8 mouse cellular contexts compared by ENCODE assay signal in genomic region chr6:55038671-55039445, GRCm38 (mm10). TPM values are rescaled to one million over a fixed set of nuclear protein-coding genes. Genes with fewer than 3 reads are reported as not detected.
DNase-seq lines count a peak whose midpoint lies in the region; ATAC-seq and TF ChIP-seq lines count a peak whose summit lies in the region.

No protein-coding gene starts in this region.

- no peaks in the 10 kb centered on the region for H3K27me3 ChIP-seq in kidney, embryonic 14.5 days (ENCODE audit: control insufficient read depth, insufficient read depth, low read length)
- H3K27me3 ChIP-seq in MEL (ENCODE audit: control insufficient read depth in 1 of 2, insufficient read depth in 2 of 2, low read length in 2 of 2), result no peaks in the 10 kb centered on the region
- no peaks in the 10 kb centered on the region for H3K27me3 ChIP-seq in hindbrain, embryonic 16.5 days (replicated peaks; ENCODE audit: control insufficient read depth, insufficient read depth, low read length)
- no peaks in the 10 kb centered on the region for H3K27me3 ChIP-seq in stomach, postnatal 0 days (ENCODE audit: control insufficient read depth, insufficient read depth, low read length)

- no peak for TF ChIP-seq RAD21 in MEL (IDR thresholded peaks at IDR 0.05; ENCODE audit: low read depth, low read length)

- H3K4me1 ChIP-seq in kidney, embryonic 14.5 days (ENCODE audit: control insufficient read depth, insufficient read depth, low read length), result 0 out of 2 replicates have a peak, but pooled peaks cover 10% of the 10 kb centered on the region
- peaks cover 2 to 9% of the 10 kb centered on the region in 2 experiments; a peak in 2 of 4 replicates for H3K4me1 ChIP-seq in MEL (ENCODE audit: control insufficient read depth in 1 of 2, insufficient read depth in 2 of 2, low read length in 2 of 2)
- H3K4me1 ChIP-seq in hindbrain, embryonic 16.5 days (ENCODE audit: control insufficient read depth, insufficient read depth, low read depth, low read length), result peaks cover 17% of the 10 kb centered on the region
- no peaks in the 10 kb centered on the region; the same call in 1 of the 2 replicates for H3K4me1 ChIP-seq in stomach, postnatal 0 days (replicated peaks; ENCODE audit: control insufficient read depth, insufficient read depth)

- WGBS in kidney, embryonic 14.5 days, result 5% methylated on average over 12 of the region's 12 CpGs
- WGBS in hindbrain, embryonic 16.5 days, result 2% methylated on average over 12 of the region's 12 CpGs
- WGBS in stomach, postnatal 0 days, result 2% methylated on average over 12 of the region's 12 CpGs

- H3K4me2 ChIP-seq in kidney, embryonic 14.5 days (replicated peaks; ENCODE audit: low read depth, low read length), result peak overlapping the region; percentile 83
- H3K4me2 ChIP-seq in hindbrain, embryonic 16.5 days (ENCODE audit: low read length), result peak overlapping the region; percentile 80
- H3K4me2 ChIP-seq in stomach, postnatal 0 days (replicated peaks; ENCODE audit: low read depth), result peak overlapping the region; percentile 72

- peak overlapping the region; percentile 91 for H3K4me3 ChIP-seq in kidney, embryonic 14.5 days (ENCODE audit: low read length)
- peak overlapping the region; percentile 87 to 95 for H3K4me3 ChIP-seq in MEL (ENCODE audit: control insufficient read depth in 1 of 2, insufficient read depth in 1 of 2, low read depth in 2 of 2, low read length in 2 of 2)
- peak overlapping the region; percentile 64 for H3K4me3 ChIP-seq in hindbrain, embryonic 16.5 days (ENCODE audit: low read length)
- H3K4me3 ChIP-seq in stomach, postnatal 0 days (ENCODE audit: low read depth, low read length), result peak overlapping the region; percentile 91

- TF ChIP-seq POLR2A in MEL (IDR thresholded peaks at IDR 0.05; ENCODE audit: control insufficient read depth in 1 of 2, insufficient read depth in 1 of 2, low read depth in 1 of 2, low read length in 2 of 2, poor library complexity in 1 of 2), result no peak

- H3K79me2 ChIP-seq in MEL (ENCODE audit: control insufficient read depth, insufficient read depth, low read length, poor library complexity), result peaks cover 55% of the 10 kb centered on the region

- H3K9ac ChIP-seq in kidney, embryonic 14.5 days (ENCODE audit: low read depth, low read length), result peak overlapping the region; percentile 95
- peak overlapping the region; percentile 93 for H3K9ac ChIP-seq in MEL (ENCODE audit: control insufficient read depth, low read depth, low read length, poor library complexity, severe bottlenecking)
- peak overlapping the region; percentile 87 for H3K9ac ChIP-seq in hindbrain, embryonic 16.5 days (ENCODE audit: low read depth, low read length)
- H3K9ac ChIP-seq in stomach, postnatal 0 days (ENCODE audit: low read length), result peak overlapping the region; percentile 89

- H3K36me3 ChIP-seq in kidney, embryonic 14.5 days (ENCODE audit: control insufficient read depth, insufficient read depth, low read length), result no peaks in the 10 kb centered on the region
- H3K36me3 ChIP-seq in MEL (ENCODE audit: control insufficient read depth in 1 of 2, insufficient read depth in 2 of 2, low read length in 2 of 2), result peaks cover 5 to 17% of the 10 kb centered on the region in 2 experiments
- no peaks in the 10 kb centered on the region for H3K36me3 ChIP-seq in hindbrain, embryonic 16.5 days (ENCODE audit: control insufficient read depth, insufficient read depth, low read length)
- H3K36me3 ChIP-seq in stomach, postnatal 0 days (ENCODE audit: control insufficient read depth, insufficient read depth, low read length), result no peaks in the 10 kb centered on the region

- no peak for DNase-seq in kidney, adult 9 months
- peak; percentile 75 for DNase-seq in MEL (ENCODE audit: low read depth, low spot score)
- peak; percentile 28 for DNase-seq in embryo, embryonic 9.5 days (ENCODE audit: extremely low spot score)
- DNase-seq in stomach, postnatal 0 days (ENCODE audit: low spot score), result peak; percentile 45
- no peak for DNase-seq in layer of hippocampus, adult 9-11 months

- no peak for TF ChIP-seq CTCF in MEL (IDR thresholded peaks at IDR 0.05 in 2 of 3, conservative IDR thresholded peaks at IDR 0.05 in 1 of 3; ENCODE audit: control insufficient read depth in 1 of 3, insufficient read depth in 1 of 3, low read depth in 2 of 3, low read length in 3 of 3, poor library complexity in 1 of 3, severe bottlenecking in 1 of 3)
- no peak for TF ChIP-seq CTCF in stomach, postnatal 0 days (IDR thresholded peaks at IDR 0.05; ENCODE audit: low read depth)

- peak overlapping the region; percentile 82; the same call in 1 of the 2 replicates for H3K27ac ChIP-seq in kidney, embryonic 14.5 days (ENCODE audit: low read depth, low read length)
- peak overlapping the region; percentile 68 for H3K27ac ChIP-seq in MEL (ENCODE audit: control insufficient read depth, low read depth, low read length)
- peak overlapping the region; percentile 89 for H3K27ac ChIP-seq in hindbrain, embryonic 16.5 days (ENCODE audit: low read depth, low read length)
- peak overlapping the region; percentile 97 for H3K27ac ChIP-seq in stomach, postnatal 0 days (replicated peaks)

- TF ChIP-seq EP300 in MEL (IDR thresholded peaks at IDR 0.05; ENCODE audit: low read depth in 1 of 2, low read length in 2 of 2), result no peak
- no peak for TF ChIP-seq EP300 in stomach, postnatal 0 days (optimal IDR thresholded peaks at IDR 0.05)

- peak; percentile 14; the same call in 1 of the 2 replicates for ATAC-seq in kidney, embryonic 14.5 days (ENCODE audit: low FRiP score, low TSS enrichment)
- ATAC-seq in hindbrain, embryonic 16.5 days, result peak; percentile 15; the same call in 1 of the 2 replicates
- ATAC-seq in megakaryocyte, adult 5-6 weeks (ENCODE audit: poor library complexity, severe bottlenecking), result peak; percentile 8; the same call in 1 of the 2 replicates
- no peak for ATAC-seq in stomach, postnatal 0 days (ENCODE audit: low FRiP score, low TSS enrichment)

- no peaks in the 10 kb centered on the region for H3K9me3 ChIP-seq in kidney, embryonic 14.5 days (ENCODE audit: control insufficient read depth, low read length)
- H3K9me3 ChIP-seq in MEL (replicated peaks; ENCODE audit: insufficient read depth, low read length), result no peaks in the 10 kb centered on the region
- H3K9me3 ChIP-seq in hindbrain, embryonic 16.5 days (ENCODE audit: control insufficient read depth, low read length), result no peaks in the 10 kb centered on the region
- no peaks in the 10 kb centered on the region for H3K9me3 ChIP-seq in stomach, postnatal 0 days (ENCODE audit: control insufficient read depth, low read length)

TF ChIP-seq in MEL, 35 proteins besides CTCF, POLR2A, EP300 and RAD21 (continues in another document):
- TF ChIP-seq ELF1 (IDR thresholded peaks at IDR 0.05; ENCODE audit: low read depth, low read length), result no peak
- no peak for TF ChIP-seq HCFC1 (IDR thresholded peaks at IDR 0.05; ENCODE audit: low read depth, low read length)
- no peak for TF ChIP-seq MAFK (IDR thresholded peaks at IDR 0.05; ENCODE audit: borderline replicate concordance, low read depth, low read length)
- peak; percentile 68 for TF ChIP-seq SIN3A (IDR thresholded peaks at IDR 0.05; ENCODE audit: low read length)
- TF ChIP-seq MXI1 (IDR thresholded peaks at IDR 0.05; ENCODE audit: low read depth, low read length), result no peak; the same call in 1 of the 2 replicates
- no peak for TF ChIP-seq UBTF (IDR thresholded peaks at IDR 0.05; ENCODE audit: borderline replicate concordance, insufficient read depth, low read depth, low read length)
- no peak for TF ChIP-seq POLR2AphosphoS5 (IDR thresholded peaks at IDR 0.05; ENCODE audit: borderline replicate concordance, low read depth, low read length)
- TF ChIP-seq NRF1 (IDR thresholded peaks at IDR 0.05; ENCODE audit: insufficient read depth, low read depth, low read length, poor library complexity, severe bottlenecking), result peak; percentile 58; the same call in 1 of the 2 replicates
- TF ChIP-seq CHD1 (IDR thresholded peaks at IDR 0.05; ENCODE audit: low read depth, low read length), result peak; percentile 79; the same call in 1 of the 2 replicates
- TF ChIP-seq TBP (IDR thresholded peaks at IDR 0.05; ENCODE audit: low read depth, low read length), result 0 out of 2 replicates have a peak, but pooled peaks have one; percentile 5
- TF ChIP-seq USF2 (IDR thresholded peaks at IDR 0.05; ENCODE audit: borderline replicate concordance in 1 of 2, insufficient read depth in 1 of 2, low read depth in 1 of 2, low read length in 2 of 2), result no peak
- TF ChIP-seq GABPA (IDR thresholded peaks at IDR 0.05; ENCODE audit: low read depth, low read length), result no peak
- TF ChIP-seq MAZ (IDR thresholded peaks at IDR 0.05; ENCODE audit: low read depth, low read length), result no peak
- TF ChIP-seq E2F4 (IDR thresholded peaks at IDR 0.05; ENCODE audit: borderline replicate concordance, low read depth, low read length), result no peak
- TF ChIP-seq MEF2A (IDR thresholded peaks at IDR 0.05; ENCODE audit: extremely low read depth, insufficient replicate concordance, low read depth, low read length, poor library complexity, severe bottlenecking), result no peak
- TF ChIP-seq CHD2 (IDR thresholded peaks at IDR 0.05; ENCODE audit: low read length), result no peak
- TF ChIP-seq ZC3H11A (IDR thresholded peaks at IDR 0.05; ENCODE audit: low read depth, low read length), result no peak
- peak; percentile 75 for TF ChIP-seq ZNF384 (IDR thresholded peaks at IDR 0.05; ENCODE audit: low read depth, low read length)
- no peak for TF ChIP-seq NELFE (IDR thresholded peaks at IDR 0.05; ENCODE audit: low read depth, low read length)

RNA-seq across cellular contexts. Expression of gene Gars, which starts 1.1 kb away (rescaled TPM):
- 105 and 153 TPM in 2 replicates for polyA plus RNA-seq in kidney, embryonic 14.5 days (2014; fragmentation: Nextera tagmentation; extraction: Ambion mirVana)
- 171 and 237 TPM in 2 replicates for total RNA-seq in MEL (2012; rRNA removed)
- 100 to 1,000 TPM; 225 to 325 TPM for polyA plus RNA-seq in MEL (2012; ENCODE audit: insufficient read depth in 1 of 2, insufficient read length in 2 of 2, low read depth in 1 of 2, low replicate concordance in 2 of 2, missing spikeins in 1 of 2)
- polyA plus RNA-seq in hindbrain, embryonic 16.5 days (2015; fragmentation: Nextera tagmentation; extraction: Ambion mirVana), result 209 and 213 TPM in 2 replicates
- total RNA-seq in megakaryocyte, adult 5-6 weeks (2015), result 38.2 and 39.9 TPM in 2 replicates
- total RNA-seq in megakaryocyte, adult 5-6 weeks (2017), result 80.8 and 84.3 TPM in 2 replicates
- polyA plus RNA-seq in stomach, postnatal 0 days (2015; fragmentation: Nextera tagmentation; extraction: Ambion mirVana), result 103 TPM in 2 replicates

RNA-seq across cellular contexts. Expression of gene Ggct, which starts 46.1 kb away (rescaled TPM):
- 8.9 and 10.8 TPM in 2 replicates for polyA plus RNA-seq in kidney, embryonic 14.5 days (2014; fragmentation: Nextera tagmentation; extraction: Ambion mirVana)
- total RNA-seq in MEL (2012; rRNA removed), result 19.1 and 23.7 TPM in 2 replicates
- 10 to 100 TPM in 1 of 2 experiments, not detected in 1; 41.6 TPM for polyA plus RNA-seq in MEL (2012; ENCODE audit: insufficient read depth in 1 of 2, insufficient read length in 2 of 2, low read depth in 1 of 2, low replicate concordance in 2 of 2, missing spikeins in 1 of 2)
- polyA plus RNA-seq in hindbrain, embryonic 16.5 days (2015; fragmentation: Nextera tagmentation; extraction: Ambion mirVana), result 14.3 and 20.5 TPM in 2 replicates
- 3.5 and 7.0 TPM in 2 replicates for total RNA-seq in megakaryocyte, adult 5-6 weeks (2015)
- 4.9 and 14.4 TPM in 2 replicates for total RNA-seq in megakaryocyte, adult 5-6 weeks (2017)
- 9.0 and 9.3 TPM in 2 replicates for polyA plus RNA-seq in stomach, postnatal 0 days (2015; fragmentation: Nextera tagmentation; extraction: Ambion mirVana)

Comparison
In these comparisons a context has a peak if more than half of its experiments do, and no peak if none do; other contexts are left out.
1. DNase-seq: peak in MEL (single experiment), embryo, embryonic 9.5 days (single experiment) and stomach, postnatal 0 days (single experiment); none in kidney, adult 9 months (single experiment) and layer of hippocampus, adult 9-11 months (single experiment).
2. Peak in every context shown above with its lines, with median percentiles within 50 percentile points of each other: H3K27ac ChIP-seq, H3K4me2 ChIP-seq, H3K4me3 ChIP-seq and H3K9ac ChIP-seq.